Mouse (Mus musculus) embryonic facial prominence, embryonic 14.5 days (tissue): ENCODE data around the gene Apof. TPM values are rescaled to one million over a fixed set of nuclear protein-coding genes. Genes with fewer than 3 reads are reported as not detected.

Experiments used
- ATAC-seq: fragments of 200-750 bp; cut with Nextera tagmentation; 2 replicates; pipeline ENCODE4 v1.8.0; 2017; ENCODE audit warnings: low read depth, moderate number of reproducible peaks, moderate TSS enrichment
- DNase-seq: peaks from one replicate; pipeline ENCODE4 v3.0.0-alpha.2; 2015; ENCODE audit warnings: low spot score
- H3K27ac ChIP-seq: fragments of 300-500 bp; sonication (generic); replicated peaks from 2 replicates; pipeline ENCODE4 v1.5.1; 2014; ENCODE audit warnings: low read depth, mild to moderate bottlenecking, low read length, moderate library complexity
- H3K27me3 ChIP-seq: fragments of 300-500 bp; sonication (generic); replicated peaks from 2 replicates; pipeline ENCODE4 v1.6.1; 2014; ENCODE audit warnings: low read length; ENCODE audit not compliant: control insufficient read depth, insufficient read depth
- H3K36me3 ChIP-seq: fragments of 300-500 bp; sonication (generic); 2 replicates; pipeline ENCODE4 v1.6.1; 2014; ENCODE audit warnings: low read length, mixed read lengths; ENCODE audit not compliant: control insufficient read depth, insufficient read depth
- H3K4me1 ChIP-seq: fragments of 300-500 bp; sonication (generic); 2 replicates; pipeline ENCODE4 v1.6.1; 2014; ENCODE audit warnings: antibody characterized with exemption, low read length; ENCODE audit not compliant: control insufficient read depth, insufficient read depth
- H3K4me2 ChIP-seq: fragments of 300-500 bp; sonication (generic); 2 replicates; pipeline ENCODE4 v1.6.1; 2014; ENCODE audit warnings: low read depth, mild to moderate bottlenecking, low read length, moderate library complexity, mixed read lengths
- H3K4me3 ChIP-seq: fragments of 300-500 bp; sonication (generic); 2 replicates; pipeline ENCODE4 v1.5.1; 2014; ENCODE audit warnings: low read depth, mild to moderate bottlenecking, low read length
- H3K9ac ChIP-seq: fragments of 300-500 bp; sonication (generic); 2 replicates; pipeline ENCODE4 v1.6.1; 2014; ENCODE audit warnings: low read depth, mild to moderate bottlenecking, low read length, moderate library complexity, mixed read lengths
- H3K9me3 ChIP-seq: fragments of 300-500 bp; sonication (generic); 2 replicates; pipeline ENCODE4 v1.6.1; 2016; ENCODE audit warnings: low read length; ENCODE audit not compliant: control insufficient read depth
- WGBS: fragments of 180-500 bp; shearing (Covaris S2); extraction: QIAGEN DNeasy Blood & Tissue Kit; methylation state at CpG from one replicate; pipeline ENCODE4 v1.1.7; 2014; 5-methylcytosine and 5-hydroxymethylcytosine counted together
- polyA plus RNA-seq: library from polyadenylated mRNA; unstranded; fragments of >200 nt; fragmentation: Nextera tagmentation; extraction: Ambion mirVana; gene quantifications from 2 replicates; pipeline ENCODE4 v1.2.1, GENCODE M21; 2014

Apof gene
- polyA plus RNA-seq, result not detected in 2 replicates

DNA sequence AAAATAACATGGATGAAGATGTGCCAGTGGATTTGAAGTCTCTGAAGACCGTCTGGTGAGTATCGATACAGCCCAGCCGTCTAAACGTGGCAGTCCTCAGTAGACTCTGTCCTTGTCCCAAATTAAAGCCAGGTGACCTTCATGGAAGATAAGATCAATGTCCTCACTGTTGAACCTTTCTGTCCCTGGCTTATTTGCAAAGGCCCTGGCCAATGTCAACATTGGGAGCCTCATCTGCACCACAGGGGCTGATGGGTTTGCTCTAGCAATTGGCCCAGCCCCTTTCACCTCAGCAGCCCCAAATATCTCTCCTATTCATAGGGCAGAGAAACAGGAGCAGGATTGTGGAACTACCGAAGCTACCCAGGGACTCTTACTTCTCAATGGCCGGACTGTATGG, at the start of gene Apof:
TSS of gene Apof (plus strand) at position 301 of the 400 bp plus-strand sequence.
- no peak within 1 kb of the TSS for H3K4me3 ChIP-seq
- no peak within 1 kb of the TSS for H3K9ac ChIP-seq
- H3K27ac ChIP-seq, result no peak within 1 kb of the TSS
- no peaks in the 10 kb centered on the region for H3K4me1 ChIP-seq
- H3K4me2 ChIP-seq, result no peak within 1 kb of the TSS
- WGBS, result 58% methylated on average over 6 of the region's 6 CpGs
- no peaks in the 10 kb centered on the region for H3K36me3 ChIP-seq
- H3K27me3 ChIP-seq, result no peaks in the 10 kb centered on the region
- H3K9me3 ChIP-seq, result no peaks in the 10 kb centered on the region
- DNase-seq (no peak), ATAC-seq (no peak)

DNA sequence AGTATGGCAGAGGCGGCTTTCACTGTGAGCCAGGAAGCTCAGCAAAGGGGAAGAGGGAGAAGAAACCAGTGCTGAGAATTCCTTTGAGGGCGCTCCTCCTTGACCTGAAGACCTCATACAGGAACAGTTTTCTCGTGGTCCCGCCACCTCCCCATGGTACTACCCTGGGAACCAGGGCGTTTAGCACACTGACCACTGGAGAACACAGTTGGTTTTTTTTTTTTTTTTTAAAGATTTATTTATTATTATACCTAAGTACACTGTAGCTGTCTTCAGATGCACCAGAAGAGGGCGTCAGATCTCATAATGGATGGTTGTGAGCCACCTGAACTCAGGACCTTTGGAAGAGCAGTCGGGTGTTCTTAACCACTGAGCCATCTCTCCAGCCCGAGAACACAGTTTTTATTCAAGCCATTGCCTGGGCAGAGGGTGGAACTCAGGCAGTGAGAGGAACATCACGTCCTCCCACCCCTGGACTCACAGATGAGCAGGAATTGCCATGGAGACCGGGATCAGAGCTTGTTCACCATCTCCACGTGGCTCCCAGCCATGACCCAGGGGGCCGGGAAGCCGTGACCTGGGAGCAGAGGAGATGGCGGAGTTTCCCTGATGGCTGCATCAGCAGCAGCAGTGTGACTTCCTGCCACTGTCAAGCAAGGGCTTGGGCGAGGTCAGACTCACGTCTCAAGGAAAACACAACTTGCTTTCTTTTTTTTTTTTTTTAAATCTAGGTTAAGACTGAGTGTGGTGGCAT, 46.8 kb upstream of the Apof start:
- no peaks in the 10 kb centered on the region for H3K36me3 ChIP-seq
- no peak overlapping the region for H3K4me3 ChIP-seq
- DNase-seq, result no peak
- no peaks in the 10 kb centered on the region for H3K27me3 ChIP-seq
- no peaks in the 10 kb centered on the region for H3K9me3 ChIP-seq
- peaks cover 8% of the 10 kb centered on the region for H3K4me1 ChIP-seq
- no peak for ATAC-seq
- WGBS, result 46% methylated on average over 16 of the region's 16 CpGs
- H3K4me2 ChIP-seq, result no peak overlapping the region
- H3K9ac ChIP-seq, result no peak overlapping the region
- H3K27ac ChIP-seq, result no peak overlapping the region

DNA sequence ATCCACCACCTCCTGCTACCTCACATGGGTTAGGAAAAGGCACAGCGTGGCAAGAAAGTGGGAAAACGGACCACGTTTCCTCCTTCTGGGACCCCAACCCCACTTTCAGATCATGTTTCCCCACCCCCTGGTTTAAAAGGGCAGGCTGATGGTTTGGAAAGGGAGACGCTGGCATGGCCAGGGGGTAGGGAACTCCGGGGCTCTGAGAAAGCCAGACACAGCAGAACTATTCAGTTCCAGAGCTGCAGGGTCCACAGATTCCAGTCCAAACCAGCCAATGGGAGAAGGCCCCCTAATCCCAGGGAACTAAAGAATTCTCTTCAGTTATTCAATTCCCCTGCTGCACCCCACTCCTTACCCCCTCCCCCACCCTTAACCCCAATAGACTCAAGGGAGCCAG, 43.4 kb upstream of the Apof start:
- Histone ChIP-seq H3K27ac (peak overlapping the region; percentile 50), H3K36me3 (no peaks in the 10 kb centered on the region), H3K4me1 (peaks cover 8% of the 10 kb centered on the region), H3K27me3 (no peaks in the 10 kb centered on the region), H3K4me3 (no peak overlapping the region), H3K9ac (0 out of 2 replicates have a peak overlapping the region, but pooled peaks have one; percentile 40), H3K9me3 (no peaks in the 10 kb centered on the region), H3K4me2 (0 out of 2 replicates have a peak overlapping the region, but pooled peaks have one; percentile 3)
- DNase-seq (no peak), ATAC-seq (peak; percentile 62; the same call in 1 of the 2 replicates)
- WGBS, result 28% methylated on average over 5 of the region's 5 CpGs

DNA sequence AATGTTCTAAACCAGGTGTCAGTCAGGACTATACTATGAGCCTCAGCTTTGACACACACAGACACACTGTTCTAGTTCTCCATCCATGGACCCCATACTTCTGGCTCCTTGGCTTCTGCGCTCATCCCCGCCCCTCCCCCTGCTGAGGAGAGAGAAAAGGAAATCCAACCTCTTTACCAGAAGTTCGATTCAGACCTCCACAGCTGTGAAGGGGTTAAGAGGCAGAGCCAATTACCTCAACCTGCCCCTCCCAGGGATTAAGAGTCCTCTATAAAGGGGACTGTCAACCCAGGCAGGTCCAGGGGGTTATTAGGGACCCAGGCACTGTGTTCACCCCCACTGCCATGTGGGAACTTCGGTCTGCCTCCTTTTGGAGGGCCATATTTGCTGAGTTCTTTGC, 42.9 kb upstream of the Apof start, which contains the start of gene Mip:
TSS of gene Mip (plus strand) at position 301 of the 400 bp plus-strand sequence.
- H3K27me3 ChIP-seq, result no peaks in the 10 kb centered on the region
- H3K27ac ChIP-seq, result peak within 1 kb of the TSS; percentile 50
- H3K9ac ChIP-seq, result 0 out of 2 replicates have a peak within 1 kb of the TSS, but pooled peaks have one; percentile 40
- ATAC-seq, result peak; percentile 34; the same call in 1 of the 2 replicates
- no peak within 1 kb of the TSS for H3K4me3 ChIP-seq
- 0 out of 2 replicates have a peak within 1 kb of the TSS, but pooled peaks have one; percentile 3 for H3K4me2 ChIP-seq
- peaks cover 8% of the 10 kb centered on the region for H3K4me1 ChIP-seq
- 50% methylated on average over 4 of the region's 4 CpGs for WGBS
- DNase-seq, result no peak
- H3K36me3 ChIP-seq, result no peaks in the 10 kb centered on the region
- no peaks in the 10 kb centered on the region for H3K9me3 ChIP-seq

DNA sequence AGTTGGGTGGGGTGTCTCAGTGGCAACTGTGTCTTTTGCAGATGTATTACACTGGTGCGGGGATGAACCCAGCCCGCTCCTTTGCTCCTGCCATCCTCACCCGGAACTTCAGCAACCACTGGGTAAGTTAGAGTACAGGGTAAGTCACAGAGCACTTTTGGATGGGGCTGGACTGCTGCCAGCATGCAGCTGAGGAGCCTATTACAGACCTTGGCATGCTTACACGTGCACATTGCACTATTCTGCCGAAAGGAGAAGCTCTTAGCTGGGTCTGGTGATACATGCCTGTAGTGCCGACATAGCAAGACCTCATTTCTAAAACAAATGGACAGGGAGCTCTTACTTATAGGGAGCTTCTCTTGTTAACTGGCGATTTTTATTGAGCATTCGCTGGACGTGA, 40.9 kb upstream of the Apof start:
- WGBS, result 77% methylated on average over 9 of the region's 9 CpGs
- H3K4me1 ChIP-seq, result peaks cover 13% of the 10 kb centered on the region
- no peaks in the 10 kb centered on the region for H3K9me3 ChIP-seq
- no peak overlapping the region for H3K4me3 ChIP-seq
- DNase-seq (no peak), ATAC-seq (no peak)
- no peaks in the 10 kb centered on the region for H3K27me3 ChIP-seq
- H3K4me2 ChIP-seq, result no peak overlapping the region
- no peak overlapping the region for H3K27ac ChIP-seq
- H3K36me3 ChIP-seq, result no peaks in the 10 kb centered on the region
- H3K9ac ChIP-seq, result no peak overlapping the region

DNA sequence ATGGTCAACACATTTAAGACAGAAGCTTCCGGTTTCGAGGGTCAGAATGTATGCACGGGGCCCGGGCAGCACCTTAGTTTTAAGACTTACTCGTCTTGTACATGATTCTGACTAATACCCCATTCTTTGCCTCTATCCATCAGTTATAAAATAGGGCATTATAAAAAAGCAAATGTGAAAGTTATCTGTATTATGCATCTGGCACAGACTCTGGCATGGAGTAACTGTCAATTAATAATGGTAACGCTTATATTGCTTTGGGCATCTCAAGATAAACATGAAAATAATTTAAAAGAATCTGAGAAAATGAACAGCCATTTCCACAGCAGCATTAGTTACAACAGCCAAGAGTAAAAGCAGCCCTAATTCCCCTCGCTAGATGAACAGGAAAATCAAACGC, 40.5 kb upstream of the Apof start:
- Histone ChIP-seq H3K4me3 (no peak overlapping the region), H3K9me3 (no peaks in the 10 kb centered on the region), H3K27ac (no peak overlapping the region), H3K4me1 (peaks cover 13% of the 10 kb centered on the region), H3K27me3 (no peaks in the 10 kb centered on the region), H3K9ac (no peak overlapping the region), H3K36me3 (no peaks in the 10 kb centered on the region), H3K4me2 (no peak overlapping the region)
- DNase-seq (no peak), ATAC-seq (no peak)
- 91% methylated on average over 8 of the region's 8 CpGs for WGBS

DNA sequence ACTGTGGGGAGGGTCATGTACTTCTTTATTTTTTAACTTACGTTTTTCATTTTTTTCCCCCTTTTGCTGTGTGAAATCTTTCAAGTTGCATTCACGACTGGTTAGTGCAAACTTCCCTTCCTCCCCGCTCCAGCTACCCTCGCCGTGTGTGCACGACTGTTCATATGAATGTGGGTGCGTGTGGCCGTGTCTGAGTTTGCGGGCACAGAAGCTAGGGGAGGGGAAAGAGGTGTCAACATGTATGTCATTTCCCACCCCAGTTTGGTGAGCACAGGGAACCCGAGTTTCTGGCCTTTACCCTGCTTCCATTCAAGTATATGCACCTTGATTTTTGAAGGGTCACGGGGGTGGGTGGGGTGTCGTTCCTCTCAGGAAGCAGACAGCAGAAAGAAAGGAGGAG, 37.9 kb upstream of the Apof start:
- Histone ChIP-seq H3K9ac (peak overlapping the region; percentile 85), H3K9me3 (no peaks in the 10 kb centered on the region), H3K36me3 (0 out of 2 replicates have a peak, but pooled peaks cover 6% of the 10 kb centered on the region), H3K27ac (peak overlapping the region; percentile 96; the same call in 1 of the 2 replicates), H3K4me3 (no peak overlapping the region), H3K4me1 (peaks cover 7% of the 10 kb centered on the region), H3K27me3 (no peaks in the 10 kb centered on the region), H3K4me2 (no peak overlapping the region; the same call in 1 of the 2 replicates)
- 77% methylated on average over 12 of the region's 12 CpGs for WGBS
- DNase-seq, result no peak
- no peak for ATAC-seq

DNA sequence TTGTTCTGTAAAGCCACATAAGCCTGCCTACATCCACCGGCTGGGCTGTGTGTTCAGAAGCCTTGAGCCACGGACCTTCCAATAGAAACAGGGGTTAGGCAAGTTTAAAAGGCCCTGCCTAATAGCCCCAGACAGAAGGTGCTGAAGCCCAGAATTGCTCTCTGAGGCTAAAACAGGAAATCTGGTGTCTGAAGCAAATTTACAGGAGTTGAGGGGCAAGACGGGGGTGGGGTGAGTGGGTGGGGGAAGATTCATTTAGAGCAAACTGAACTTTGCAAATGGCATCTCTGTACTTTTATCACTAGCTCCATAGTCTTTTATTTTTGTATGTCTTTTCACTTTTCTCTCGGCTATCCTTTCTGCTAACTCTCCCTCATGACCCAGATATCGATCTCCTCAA, 37.3 kb upstream of the Apof start:
- H3K27ac ChIP-seq, result peak overlapping the region; percentile 96
- H3K27me3 ChIP-seq, result no peaks in the 10 kb centered on the region
- DNase-seq, result no peak
- H3K36me3 ChIP-seq, result 0 out of 2 replicates have a peak, but pooled peaks cover 6% of the 10 kb centered on the region
- no peaks in the 10 kb centered on the region for H3K9me3 ChIP-seq
- peak overlapping the region; percentile 80 for H3K4me3 ChIP-seq
- no peak for ATAC-seq
- 12% methylated on average over 5 of the region's 5 CpGs for WGBS
- H3K4me1 ChIP-seq, result peaks cover 13% of the 10 kb centered on the region
- peak overlapping the region; percentile 85 for H3K4me2 ChIP-seq
- H3K9ac ChIP-seq, result peak overlapping the region; percentile 85
